Comparison of ENCODE assay signal across 8 mouse cellular contexts in genomic region chr14:8080718-8081117, GRCm38 (mm10). TPM values are rescaled to one million over a fixed set of nuclear protein-coding genes. Genes with fewer than 3 reads are reported as not detected.
DNase-seq lines count a peak whose midpoint lies in the region; ATAC-seq lines count a peak whose summit lies in the region.

No protein-coding gene starts in this region.

- H3K36me3 ChIP-seq in limb, embryonic 12.5 days: peaks cover 21% of the 10 kb centered on the region
- H3K36me3 ChIP-seq in midbrain, embryonic 11.5 days (ENCODE audit: control insufficient read depth, insufficient read depth, low read length): peaks cover 3% of the 10 kb centered on the region; the same call in 1 of the 2 replicates

- H3K4me3 ChIP-seq in limb, embryonic 12.5 days (replicated peaks): peak overlapping the region; percentile 68
- peak overlapping the region; percentile 62 for H3K4me3 ChIP-seq in midbrain, embryonic 11.5 days (ENCODE audit: low read depth, low read length)

- no peaks in the 10 kb centered on the region for H3K27me3 ChIP-seq in limb, embryonic 12.5 days
- H3K27me3 ChIP-seq in midbrain, embryonic 11.5 days (ENCODE audit: control insufficient read depth, insufficient read depth, low read length): no peaks in the 10 kb centered on the region

- peaks cover 5% of the 10 kb centered on the region for H3K4me1 ChIP-seq in limb, embryonic 12.5 days (replicated peaks)
- H3K4me1 ChIP-seq in midbrain, embryonic 11.5 days (ENCODE audit: control insufficient read depth, insufficient read depth, low read length): peaks cover 6% of the 10 kb centered on the region; the same call in 1 of the 2 replicates

- H3K4me2 ChIP-seq in limb, embryonic 12.5 days: peak overlapping the region; percentile 88
- peak overlapping the region; percentile 81 for H3K4me2 ChIP-seq in midbrain, embryonic 11.5 days

- H3K9ac ChIP-seq in limb, embryonic 12.5 days (replicated peaks): peak overlapping the region; percentile 75
- H3K9ac ChIP-seq in midbrain, embryonic 11.5 days (ENCODE audit: low read length): peak overlapping the region; percentile 84

- intact Hi-C loops in gastrocnemius, postnatal 36 days (cut with DNase I): no loop called here

- no peaks in the 10 kb centered on the region for H3K9me3 ChIP-seq in limb, embryonic 12.5 days
- H3K9me3 ChIP-seq in midbrain, embryonic 11.5 days (ENCODE audit: control insufficient read depth, low read length): no peaks in the 10 kb centered on the region

- peak; percentile 82 for ATAC-seq in granulocyte monocyte progenitor cell, adult 5-6 weeks (replicated peaks; ENCODE audit: poor library complexity, severe bottlenecking)
- ATAC-seq in limb, embryonic 12.5 days (ENCODE audit: insufficient number of reproducible peaks, insufficient read depth, low FRiP score, low TSS enrichment, low read depth): no peak
- ATAC-seq in midbrain, embryonic 11.5 days (ENCODE audit: low FRiP score): peak; percentile 41; the same call in 1 of the 2 replicates

- WGBS in limb, embryonic 12.5 days: 4% methylated on average over 11 of the region's 11 CpGs
- WGBS in midbrain, embryonic 11.5 days: 8% methylated on average over 11 of the region's 11 CpGs

- DNase-seq in kidney, adult 9 months: peak; percentile 22
- no peak for DNase-seq in kidney, adult 8-10 months
- DNase-seq in ZHBTc4 (ENCODE audit: low read depth, low spot score): peak; percentile 49
- no peak for DNase-seq in midbrain, embryonic 11.5 days (ENCODE audit: low spot score, missing footprints)
- no peak for DNase-seq in retina, postnatal 1 day
- no peak for DNase-seq in gastrocnemius, postnatal 36 days

- H3K27ac ChIP-seq in limb, embryonic 12.5 days: peak overlapping the region; percentile 96
- H3K27ac ChIP-seq in midbrain, embryonic 11.5 days (ENCODE audit: low read depth, low read length): peak overlapping the region; percentile 70

RNA-seq across cellular contexts. Expression of gene Rpp14, which starts 0.6 kb away (rescaled TPM):
- 35.5 and 43.7 TPM in 2 replicates for total RNA-seq in granulocyte monocyte progenitor cell, adult 5-6 weeks (2014; fragmentation: Nextera tagmentation)
- 62.6 and 72.8 TPM in 2 replicates for total RNA-seq in granulocyte monocyte progenitor cell, adult 5-6 weeks (2017)
- polyA plus RNA-seq in limb, embryonic 12.5 days (2016; fragmentation: Nextera tagmentation; extraction: Ambion mirVana): 50.1 and 51.2 TPM in 2 replicates
- 55.5 and 56.5 TPM in 2 replicates for polyA plus RNA-seq in midbrain, embryonic 11.5 days (2014; fragmentation: Nextera tagmentation; extraction: Ambion mirVana)
- 10 to 100 TPM; 24.5 to 28.4 TPM for total RNA-seq in gastrocnemius, postnatal 36 days (2021)

RNA-seq across cellular contexts. Expression of gene Pxk, which starts 17.3 kb away (rescaled TPM):
- total RNA-seq in granulocyte monocyte progenitor cell, adult 5-6 weeks (2014; fragmentation: Nextera tagmentation): 34.1 and 40.7 TPM in 2 replicates
- 25.6 and 30.0 TPM in 2 replicates for total RNA-seq in granulocyte monocyte progenitor cell, adult 5-6 weeks (2017)
- 22.8 and 23.0 TPM in 2 replicates for polyA plus RNA-seq in limb, embryonic 12.5 days (2016; fragmentation: Nextera tagmentation; extraction: Ambion mirVana)
- polyA plus RNA-seq in midbrain, embryonic 11.5 days (2014; fragmentation: Nextera tagmentation; extraction: Ambion mirVana): 23.2 and 23.4 TPM in 2 replicates
- total RNA-seq in gastrocnemius, postnatal 36 days (2021): 10 to 100 TPM; 10.7 to 12.2 TPM

Comparison
In these comparisons a context has a peak if more than half of its experiments do, and no peak if none do; other contexts are left out.
1. DNase-seq: peak in kidney, adult 9 months (single experiment) and ZHBTc4 (single experiment); none in kidney, adult 8-10 months (0 of 2), midbrain, embryonic 11.5 days (single experiment), retina, postnatal 1 day (single experiment) and gastrocnemius, postnatal 36 days (0 of 2).